23 mouse cellular contexts compared by ENCODE assay signal in the genomic region with DNA sequence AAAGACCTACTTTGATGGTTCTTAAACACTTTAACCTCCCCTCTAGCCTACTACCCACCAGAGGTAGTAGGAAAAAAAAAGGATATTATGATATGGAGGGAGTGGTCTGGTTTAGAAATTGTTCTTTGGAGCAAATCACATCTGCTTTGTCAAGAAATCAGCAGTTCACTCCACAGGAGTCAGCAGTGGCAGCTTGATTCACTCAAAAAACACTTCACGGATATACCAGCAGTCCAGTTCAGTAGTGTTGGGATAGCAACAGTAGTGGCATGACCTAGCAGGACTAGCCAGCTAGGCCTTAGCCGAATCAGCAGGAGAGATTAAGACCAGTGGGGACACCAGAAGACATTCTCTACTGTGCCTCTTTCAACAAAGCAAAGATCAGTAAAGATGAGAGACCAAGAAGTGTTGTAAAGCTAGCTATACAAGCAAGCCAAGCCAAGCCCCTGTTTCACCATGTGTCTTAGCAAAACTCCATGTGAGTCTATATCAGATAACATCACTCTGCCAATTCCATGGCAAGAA.
DNase-seq lines count a peak whose midpoint lies in the region; ATAC-seq and TF ChIP-seq lines count a peak whose summit lies in the region.
"Had no signal": no experiment of that assay in that cellular context is flagged by ENCODE, and none has a peak within 500 bp of the region (broad histone marks: within the 10 kb centered on the region; RNA-seq: fewer than 3 reads in every experiment).

No protein-coding gene starts in this region.

- TF ChIP-seq CTCF in lung, postnatal 0 days (IDR thresholded peaks at IDR 0.05), result no peak

- no peak for TF ChIP-seq EP300 in lung, postnatal 0 days (IDR thresholded peaks at IDR 0.05)

- H3K27me3 ChIP-seq in heart, embryonic 10.5 days (ENCODE audit: insufficient read depth, poor library complexity, severe bottlenecking), result no peaks in the 10 kb centered on the region
- H3K27me3 ChIP-seq in lung, postnatal 0 days (replicated peaks; ENCODE audit: insufficient read depth, low read length), result no peaks in the 10 kb centered on the region
- no peaks in the 10 kb centered on the region for H3K27me3 ChIP-seq in embryonic facial prominence, embryonic 10.5 days (replicated peaks; ENCODE audit: low read depth, poor library complexity, severe bottlenecking)
- H3K27me3 ChIP-seq: embryonic facial prominence, embryonic 13.5 days; embryonic facial prominence, embryonic 15.5 days; forebrain, embryonic 12.5 days had no signal

- H3K4me3 ChIP-seq in heart, embryonic 10.5 days, result no peak overlapping the region
- no peak overlapping the region for H3K4me3 ChIP-seq in lung, postnatal 0 days (ENCODE audit: low read depth, low read length)
- H3K4me3 ChIP-seq in embryonic facial prominence, embryonic 10.5 days, result no peak overlapping the region
- H3K4me3 ChIP-seq: embryonic facial prominence, embryonic 13.5 days; embryonic facial prominence, embryonic 15.5 days; erythroblast, embryonic 14.5 days; forebrain, embryonic 10.5 days; forebrain, embryonic 12.5 days had no signal

- H3K27ac ChIP-seq in heart, embryonic 10.5 days, result no peak overlapping the region
- H3K27ac ChIP-seq in lung, postnatal 0 days (ENCODE audit: low read length), result no peak overlapping the region
- 0 out of 2 replicates have a peak overlapping the region, but pooled peaks have one; percentile 30 for H3K27ac ChIP-seq in embryonic facial prominence, embryonic 10.5 days (replicated peaks)
- H3K27ac ChIP-seq: embryonic facial prominence, embryonic 13.5 days; forebrain, embryonic 10.5 days; forebrain, embryonic 12.5 days had no signal

- H3K36me3 ChIP-seq in heart, embryonic 10.5 days, result no peaks in the 10 kb centered on the region
- no peaks in the 10 kb centered on the region for H3K36me3 ChIP-seq in lung, postnatal 0 days (ENCODE audit: insufficient read depth, low read length)
- peaks cover 6% of the 10 kb centered on the region; the same call in 1 of the 2 replicates for H3K36me3 ChIP-seq in embryonic facial prominence, embryonic 10.5 days (replicated peaks)
- H3K36me3 ChIP-seq: embryonic facial prominence, embryonic 13.5 days; embryonic facial prominence, embryonic 15.5 days; forebrain, embryonic 10.5 days; forebrain, embryonic 12.5 days had no signal

- peak; percentile 55 for DNase-seq in heart, embryonic 10.5 days (ENCODE audit: low spot score)
- DNase-seq in heart, postnatal 4 days, result no peak
- peak; percentile 31 for DNase-seq in lung, postnatal 0 days (ENCODE audit: low spot score)
- no peak for DNase-seq in lung, postnatal 4 days
- DNase-seq in lung, postnatal 36 days, result peak; percentile 66
- no peak for DNase-seq in lung, adult 18-20 months
- no peak for DNase-seq in embryonic facial prominence, embryonic 10.5 days (ENCODE audit: low spot score)
- DNase-seq in cerebellum, postnatal 25 days, result no peak
- DNase-seq: adrenal gland, adult 2 months; adrenal gland, postnatal 10 days; adrenal gland, postnatal 25 days; cerebellum, adult 11 months; cerebellum, adult 18-20 months; cerebellum, adult 8-10 months; cerebellum, adult 9-11 months; cerebellum, postnatal 14 days had no signal

- ATAC-seq in lung, postnatal 0 days, result peak; percentile 30; the same call in 1 of the 2 replicates
- ATAC-seq: forebrain, embryonic 14.5 days; forebrain, embryonic 16.5 days had no signal

- no peaks in the 10 kb centered on the region for H3K9me3 ChIP-seq in heart, embryonic 10.5 days
- no peaks in the 10 kb centered on the region for H3K9me3 ChIP-seq in lung, postnatal 0 days (ENCODE audit: low read length)
- no peaks in the 10 kb centered on the region for H3K9me3 ChIP-seq in embryonic facial prominence, embryonic 10.5 days
- H3K9me3 ChIP-seq: embryonic facial prominence, embryonic 13.5 days; embryonic facial prominence, embryonic 15.5 days; forebrain, embryonic 10.5 days; forebrain, embryonic 12.5 days had no signal

- H3K4me1 ChIP-seq in heart, embryonic 10.5 days, result peaks cover 18% of the 10 kb centered on the region
- H3K4me1 ChIP-seq in lung, postnatal 0 days (ENCODE audit: insufficient read depth, low read depth, low read length), result peaks cover 13% of the 10 kb centered on the region; the same call in 1 of the 2 replicates
- peaks cover 26% of the 10 kb centered on the region for H3K4me1 ChIP-seq in embryonic facial prominence, embryonic 10.5 days
- H3K4me1 ChIP-seq: forebrain, embryonic 12.5 days had no signal

- no peak overlapping the region for H3K4me2 ChIP-seq in lung, postnatal 0 days (replicated peaks; ENCODE audit: low read depth, low read length)
- H3K4me2 ChIP-seq: embryonic facial prominence, embryonic 13.5 days; embryonic facial prominence, embryonic 15.5 days; forebrain, embryonic 12.5 days had no signal

- 89% methylated on average over 2 of the region's 2 CpGs for WGBS in heart, embryonic 10.5 days
- 72% methylated on average over 2 of the region's 2 CpGs for WGBS in lung, postnatal 0 days
- WGBS in embryonic facial prominence, embryonic 10.5 days, result 88% methylated on average over 2 of the region's 2 CpGs

- no peak overlapping the region for H3K9ac ChIP-seq in lung, postnatal 0 days (replicated peaks; ENCODE audit: low read depth)
- H3K9ac ChIP-seq: embryonic facial prominence, embryonic 13.5 days; embryonic facial prominence, embryonic 15.5 days; forebrain, embryonic 12.5 days had no signal

Comparison
In these comparisons a context has a peak if more than half of its experiments do, and no peak if none do; other contexts are left out.
1. DNase-seq: peak in heart, embryonic 10.5 days (single experiment), lung, postnatal 0 days (single experiment) and lung, postnatal 36 days (single experiment); none in heart, postnatal 4 days (single experiment), lung, postnatal 4 days (0 of 2), lung, adult 18-20 months (0 of 2), embryonic facial prominence, embryonic 10.5 days (single experiment) and cerebellum, postnatal 25 days (0 of 2).